Mouse (Mus musculus): ENCODE results near the gene Ino80b. TPM values are rescaled to one million over a fixed set of nuclear protein-coding genes. Genes with fewer than 3 reads are reported as not detected.
A peak's percentile ranks its signal among the peaks of the same experiment; 100 is the strongest.

Ino80b gene
- polyA plus RNA-seq, 1 experiment from 2014 or later = 14.5 TPM

- peaks cover 8% of the 10 kb centered on the region; the same call in 1 of the 2 replicates for H3K4me1 ChIP-seq (ENCODE audit: control insufficient read depth, insufficient read depth, low read length)
- H3K9me3 ChIP-seq (replicated peaks; ENCODE audit: control insufficient read depth, low read length, poor library complexity, severe bottlenecking) = no peaks in the 10 kb centered on the region
- H3K36me3 ChIP-seq (ENCODE audit: control insufficient read depth, insufficient read depth, low read length) = no peaks in the 10 kb centered on the region
- H3K27ac ChIP-seq (ENCODE audit: low read length) = no peak overlapping the region
- H3K4me3 ChIP-seq (ENCODE audit: low read depth, low read length) = no peak overlapping the region
- 80% methylated on average over 9 of the region's 9 CpGs for WGBS
- no peak overlapping the region for H3K4me2 ChIP-seq (ENCODE audit: low read length)
- H3K27me3 ChIP-seq (ENCODE audit: control insufficient read depth, insufficient read depth, low read depth, low read length) = no peaks in the 10 kb centered on the region; the same call in 1 of the 2 replicates
- no peak overlapping the region for H3K9ac ChIP-seq (ENCODE audit: low read depth, low read length)
- no peak for ATAC-seq
Measured at GRCm38 (mm10) chr6:83145805-83146204, 20.6 kb upstream of the Ino80b start.

DNA sequence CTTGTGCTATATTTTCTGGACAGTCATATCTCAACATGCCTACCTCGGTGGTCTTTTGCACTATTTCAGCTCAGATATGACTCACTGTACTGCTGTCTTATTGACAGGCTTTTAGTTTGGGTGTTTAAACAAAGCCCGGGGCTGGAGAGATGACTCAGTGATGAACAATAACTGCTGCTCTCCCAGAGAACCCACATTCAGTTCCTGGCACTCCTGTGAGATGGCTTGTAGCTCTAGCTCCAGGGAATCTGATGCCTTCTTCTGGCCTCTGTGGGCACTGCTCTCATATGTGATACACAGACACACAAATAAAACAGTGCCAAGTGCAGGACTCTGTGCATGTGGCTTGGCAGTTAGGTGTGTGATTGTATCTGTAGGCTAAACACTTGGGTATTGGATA lies 20.0 kb upstream of the Ino80b start:
- H3K27me3 ChIP-seq (ENCODE audit: control insufficient read depth, insufficient read depth, low read depth, low read length) = no peaks in the 10 kb centered on the region; the same call in 1 of the 2 replicates
- no peak overlapping the region for H3K9ac ChIP-seq (ENCODE audit: low read depth, low read length)
- peaks cover 8% of the 10 kb centered on the region; the same call in 1 of the 2 replicates for H3K4me1 ChIP-seq (ENCODE audit: control insufficient read depth, insufficient read depth, low read length)
- H3K4me2 ChIP-seq (ENCODE audit: low read length) = no peak overlapping the region
- no peaks in the 10 kb centered on the region for H3K36me3 ChIP-seq (ENCODE audit: control insufficient read depth, insufficient read depth, low read length)
- no peak for ATAC-seq
- no peaks in the 10 kb centered on the region for H3K9me3 ChIP-seq (replicated peaks; ENCODE audit: control insufficient read depth, low read length, poor library complexity, severe bottlenecking)
- H3K27ac ChIP-seq (ENCODE audit: low read length) = no peak overlapping the region
- H3K4me3 ChIP-seq (ENCODE audit: low read depth, low read length) = no peak overlapping the region
- WGBS = 85% methylated on average over 2 of the region's 2 CpGs

- Histone ChIP-seq H3K27me3 (ENCODE audit: control insufficient read depth, insufficient read depth, low read depth, low read length) (no peaks in the 10 kb centered on the region; the same call in 1 of the 2 replicates), H3K4me1 (ENCODE audit: control insufficient read depth, insufficient read depth, low read length) (peaks cover 16% of the 10 kb centered on the region), H3K4me3 (ENCODE audit: low read depth, low read length) (no peak overlapping the region), H3K9me3 (replicated peaks; ENCODE audit: control insufficient read depth, low read length, poor library complexity, severe bottlenecking) (no peaks in the 10 kb centered on the region), H3K9ac (ENCODE audit: low read depth, low read length) (no peak overlapping the region), H3K4me2 (ENCODE audit: low read length) (peak overlapping the region; percentile 63), H3K27ac (ENCODE audit: low read length) (no peak overlapping the region), H3K36me3 (ENCODE audit: control insufficient read depth, insufficient read depth, low read length) (no peaks in the 10 kb centered on the region)
- ATAC-seq = peak; percentile 8; the same call in 1 of the 2 replicates
- WGBS = 56% methylated on average over 11 of the region's 11 CpGs
Measured at GRCm38 (mm10) chr6:83142886-83143285, 17.7 kb upstream of the Ino80b start.

DNA sequence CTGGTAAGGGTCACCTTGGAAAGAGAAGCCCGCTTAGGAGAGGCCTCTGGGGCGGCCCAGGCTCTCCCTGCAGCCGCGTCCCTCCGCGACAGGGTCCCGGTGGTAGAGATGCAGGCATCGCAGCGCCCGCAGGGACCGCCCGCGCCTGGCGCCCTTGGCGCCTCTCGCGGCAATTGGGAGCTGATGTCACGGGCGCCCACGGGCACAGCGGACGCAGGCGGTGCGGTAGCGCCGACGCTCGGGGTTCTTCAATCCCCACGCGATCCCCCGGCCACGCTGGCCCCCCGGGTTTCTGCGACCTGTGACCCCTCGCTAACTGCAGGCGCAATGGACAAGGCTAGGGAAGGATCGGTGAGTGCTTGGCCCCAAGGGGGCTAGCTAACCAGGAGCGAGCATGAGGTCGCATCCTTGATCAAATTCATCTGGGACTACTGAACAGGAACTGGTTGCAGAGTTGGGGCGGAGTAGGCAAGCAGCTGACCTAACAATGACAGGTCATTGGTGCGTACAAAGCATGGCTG lies 17.0 kb upstream of the Ino80b start:
- Histone ChIP-seq H3K4me3 (ENCODE audit: low read depth, low read length) (peak overlapping the region; percentile 33), H3K36me3 (ENCODE audit: control insufficient read depth, insufficient read depth, low read length) (no peaks in the 10 kb centered on the region), H3K4me2 (ENCODE audit: low read length) (peak overlapping the region; percentile 63), H3K27ac (ENCODE audit: low read length) (no peak overlapping the region), H3K9ac (ENCODE audit: low read depth, low read length) (peak overlapping the region; percentile 64), H3K27me3 (ENCODE audit: control insufficient read depth, insufficient read depth, low read depth, low read length) (no peaks in the 10 kb centered on the region; the same call in 1 of the 2 replicates), H3K4me1 (ENCODE audit: control insufficient read depth, insufficient read depth, low read length) (peaks cover 20% of the 10 kb centered on the region), H3K9me3 (replicated peaks; ENCODE audit: control insufficient read depth, low read length, poor library complexity, severe bottlenecking) (no peaks in the 10 kb centered on the region)
- WGBS = 4% methylated on average over 33 of the region's 41 CpGs
- ATAC-seq = peak; percentile 19; the same call in 1 of the 2 replicates

GRCm38 (mm10) chr6:83141636-83142035 lies 16.4 kb upstream of the Ino80b start:
- Histone ChIP-seq H3K9ac (ENCODE audit: low read depth, low read length) (peak overlapping the region; percentile 64), H3K4me3 (ENCODE audit: low read depth, low read length) (peak overlapping the region; percentile 33; the same call in 1 of the 2 replicates), H3K36me3 (ENCODE audit: control insufficient read depth, insufficient read depth, low read length) (no peaks in the 10 kb centered on the region), H3K4me2 (ENCODE audit: low read length) (peak overlapping the region; percentile 63), H3K27me3 (ENCODE audit: control insufficient read depth, insufficient read depth, low read depth, low read length) (peaks cover 4% of the 10 kb centered on the region), H3K9me3 (replicated peaks; ENCODE audit: control insufficient read depth, low read length, poor library complexity, severe bottlenecking) (no peaks in the 10 kb centered on the region), H3K27ac (ENCODE audit: low read length) (no peak overlapping the region), H3K4me1 (ENCODE audit: control insufficient read depth, insufficient read depth, low read length) (peaks cover 25% of the 10 kb centered on the region)
- ATAC-seq = no peak
- WGBS = 29% methylated on average over 4 of the region's 4 CpGs

GRCm38 (mm10) chr6:83140044-83140443 lies 14.8 kb upstream of the Ino80b start:
- no peak overlapping the region for H3K4me3 ChIP-seq (ENCODE audit: low read depth, low read length)
- whole genome bisulfite sequencing = 92% methylated on average over 8 of the region's 8 CpGs
- no peak overlapping the region for H3K4me2 ChIP-seq (ENCODE audit: low read length)
- H3K27me3 ChIP-seq (ENCODE audit: control insufficient read depth, insufficient read depth, low read depth, low read length) = peaks cover 10% of the 10 kb centered on the region
- no peak for ATAC-seq
- H3K9ac ChIP-seq (ENCODE audit: low read depth, low read length) = no peak overlapping the region
- no peak overlapping the region for H3K27ac ChIP-seq (ENCODE audit: low read length)
- no peaks in the 10 kb centered on the region for H3K36me3 ChIP-seq (ENCODE audit: control insufficient read depth, insufficient read depth, low read length)
- no peaks in the 10 kb centered on the region for H3K9me3 ChIP-seq (replicated peaks; ENCODE audit: control insufficient read depth, low read length, poor library complexity, severe bottlenecking)
- H3K4me1 ChIP-seq (ENCODE audit: control insufficient read depth, insufficient read depth, low read length) = peaks cover 27% of the 10 kb centered on the region

DNA sequence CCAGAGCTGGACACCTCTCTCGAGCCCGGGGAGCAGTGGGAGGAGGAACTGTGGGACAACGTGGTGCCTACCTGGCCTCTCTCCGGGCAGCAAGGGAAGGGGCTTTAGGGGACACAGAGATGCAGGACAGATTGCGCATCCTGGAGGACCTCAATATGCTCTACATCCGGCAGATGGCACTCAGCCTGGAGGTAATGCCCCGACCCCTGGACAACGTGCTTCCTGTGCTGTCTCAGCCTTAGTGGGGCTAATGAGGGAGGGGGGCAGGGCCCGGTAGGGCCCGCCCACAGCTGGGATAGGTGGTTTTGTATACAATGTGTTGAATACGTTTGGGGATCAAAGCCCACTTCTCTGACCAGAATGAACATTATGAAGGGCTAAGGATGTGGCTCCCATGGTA lies 12.8 kb upstream of the Ino80b start:
- Histone ChIP-seq H3K27me3 (ENCODE audit: control insufficient read depth, insufficient read depth, low read depth, low read length) (peaks cover 13% of the 10 kb centered on the region), H3K4me2 (ENCODE audit: low read length) (peak overlapping the region; percentile 54), H3K27ac (ENCODE audit: low read length) (peak overlapping the region; percentile 81), H3K4me1 (ENCODE audit: control insufficient read depth, insufficient read depth, low read length) (peaks cover 27% of the 10 kb centered on the region), H3K9me3 (replicated peaks; ENCODE audit: control insufficient read depth, low read length, poor library complexity, severe bottlenecking) (no peaks in the 10 kb centered on the region), H3K9ac (ENCODE audit: low read depth, low read length) (0 out of 2 replicates have a peak overlapping the region, but pooled peaks have one; percentile 44), H3K36me3 (ENCODE audit: control insufficient read depth, insufficient read depth, low read length) (no peaks in the 10 kb centered on the region), H3K4me3 (ENCODE audit: low read depth, low read length) (peak overlapping the region; percentile 37)
- 3% methylated on average over 11 of the region's 11 CpGs for WGBS
- peak; percentile 16 for ATAC-seq

DNA sequence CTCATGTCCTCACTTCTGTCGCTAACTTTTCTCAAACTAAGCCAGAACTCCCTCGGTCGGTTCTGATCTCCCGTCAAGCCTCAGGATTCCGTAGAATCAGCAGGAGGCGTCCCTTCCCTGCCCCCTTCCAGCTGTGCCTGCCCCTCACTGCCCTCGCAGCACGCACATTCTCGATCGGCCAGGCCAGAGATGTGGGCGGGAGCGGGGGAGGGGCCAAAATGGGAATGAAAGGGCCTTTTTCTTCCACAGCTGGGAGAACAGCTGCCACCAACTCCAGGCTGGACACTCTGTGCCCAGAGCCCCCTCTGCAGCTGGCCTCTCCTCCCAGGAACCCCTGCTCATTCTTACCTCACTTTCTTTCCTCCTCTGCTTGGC lies 12.3 kb upstream of the Ino80b start:
- Histone ChIP-seq H3K27ac (ENCODE audit: low read length) (peak overlapping the region; percentile 81), H3K4me1 (ENCODE audit: control insufficient read depth, insufficient read depth, low read length) (peaks cover 27% of the 10 kb centered on the region), H3K27me3 (ENCODE audit: control insufficient read depth, insufficient read depth, low read depth, low read length) (peaks cover 13% of the 10 kb centered on the region), H3K36me3 (ENCODE audit: control insufficient read depth, insufficient read depth, low read length) (no peaks in the 10 kb centered on the region), H3K4me2 (ENCODE audit: low read length) (peak overlapping the region; percentile 54), H3K4me3 (ENCODE audit: low read depth, low read length) (peak overlapping the region; percentile 37), H3K9ac (ENCODE audit: low read depth, low read length) (peak overlapping the region; percentile 66), H3K9me3 (replicated peaks; ENCODE audit: control insufficient read depth, low read length, poor library complexity, severe bottlenecking) (no peaks in the 10 kb centered on the region)
- ATAC-seq = peak; percentile 30; the same call in 1 of the 2 replicates
- WGBS = 2% methylated on average over 12 of the region's 12 CpGs

DNA sequence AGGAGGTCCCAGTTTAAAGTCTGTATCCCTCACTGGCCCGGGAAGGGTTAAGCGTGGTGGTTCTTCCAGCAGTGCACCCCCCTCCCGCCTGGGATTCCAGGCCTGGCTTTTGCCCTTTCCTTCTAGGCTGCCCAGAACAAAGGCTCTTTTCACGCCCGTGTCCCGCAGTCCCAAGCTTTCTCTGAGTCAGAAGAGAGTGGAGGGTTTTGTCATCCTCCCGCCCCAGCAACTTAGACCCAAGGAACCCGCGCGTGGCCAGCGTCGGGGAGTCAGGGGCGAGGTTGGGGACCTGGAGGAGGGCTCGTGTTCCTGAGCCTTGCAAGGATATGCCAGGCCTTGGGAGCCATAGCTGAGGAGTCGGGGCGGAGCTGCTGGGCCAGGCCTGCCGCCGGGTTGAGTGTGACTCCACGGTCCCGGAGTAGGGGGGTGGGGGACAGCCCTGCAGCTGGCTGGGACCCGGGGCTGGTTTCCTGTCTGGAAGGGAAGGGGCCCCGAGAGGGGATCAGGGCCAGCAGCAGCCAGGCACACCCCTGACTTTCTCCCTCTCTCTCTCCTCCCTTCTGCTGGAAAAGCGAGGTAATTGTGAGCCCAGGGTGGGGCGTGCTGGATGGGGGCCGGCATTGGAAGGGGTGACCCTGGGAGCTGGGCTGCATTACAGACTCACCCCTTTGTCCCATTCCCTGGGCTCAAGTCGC lies 11.8 kb upstream of the Ino80b start:
- peaks cover 21% of the 10 kb centered on the region for H3K4me1 ChIP-seq (ENCODE audit: control insufficient read depth, insufficient read depth, low read length)
- peak; percentile 74 for ATAC-seq
- no peaks in the 10 kb centered on the region for H3K36me3 ChIP-seq (ENCODE audit: control insufficient read depth, insufficient read depth, low read length)
- WGBS = 2% methylated on average over 26 of the region's 26 CpGs
- H3K9ac ChIP-seq (ENCODE audit: low read depth, low read length) = peak overlapping the region; percentile 66
- peaks cover 13% of the 10 kb centered on the region for H3K27me3 ChIP-seq (ENCODE audit: control insufficient read depth, insufficient read depth, low read depth, low read length)
- no peaks in the 10 kb centered on the region for H3K9me3 ChIP-seq (replicated peaks; ENCODE audit: control insufficient read depth, low read length, poor library complexity, severe bottlenecking)
- H3K4me3 ChIP-seq (ENCODE audit: low read depth, low read length) = peak overlapping the region; percentile 37
- peak overlapping the region; percentile 54 for H3K4me2 ChIP-seq (ENCODE audit: low read length)
- peak overlapping the region; percentile 81 for H3K27ac ChIP-seq (ENCODE audit: low read length)

All from midbrain, embryonic 16.5 days (tissue).